Mouse (Mus musculus): ENCODE data around the gene Itgad.

Gene Itgad

DNA sequence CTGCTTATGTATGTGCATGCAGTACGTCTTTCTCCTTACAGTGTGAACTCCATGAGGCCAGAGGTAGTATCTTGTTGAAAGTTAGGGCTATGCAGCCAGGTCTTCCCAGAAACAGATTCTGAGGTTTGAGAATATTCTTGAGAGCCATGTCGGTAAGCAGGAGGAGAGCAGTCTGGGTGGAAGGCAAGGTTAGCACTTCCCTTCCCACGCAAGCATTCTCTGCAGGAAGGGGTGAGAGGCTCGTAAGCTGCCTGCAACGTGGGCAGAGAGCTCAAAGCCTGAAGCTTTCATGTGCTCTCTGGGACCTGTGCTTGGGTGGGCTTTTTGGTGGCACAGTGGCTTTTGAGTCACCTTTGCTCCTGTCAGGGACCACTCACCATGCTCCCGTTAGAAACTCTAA lies 26.4 kb downstream of the Itgad start:
- no peak for DNase-seq

DNA sequence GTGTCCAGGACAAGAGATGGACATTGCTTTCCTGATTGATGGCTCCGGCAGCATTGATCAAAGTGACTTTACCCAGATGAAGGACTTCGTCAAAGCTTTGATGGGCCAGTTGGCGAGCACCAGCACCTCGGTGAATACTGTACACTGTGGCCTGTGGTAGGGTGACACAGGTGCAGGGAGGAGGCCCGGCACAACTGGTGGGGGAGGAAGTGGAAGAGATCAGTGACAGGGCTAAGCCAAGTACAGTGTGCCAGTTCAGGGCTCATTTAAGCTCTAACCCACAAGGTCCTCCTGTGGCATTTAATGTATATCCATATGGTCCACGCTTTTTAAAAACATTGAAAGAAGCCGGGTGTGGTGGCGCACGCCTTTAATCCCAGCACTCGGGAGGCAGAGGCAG lies 27.5 kb downstream of the Itgad start:
- DNase-seq = no peak

DNA sequence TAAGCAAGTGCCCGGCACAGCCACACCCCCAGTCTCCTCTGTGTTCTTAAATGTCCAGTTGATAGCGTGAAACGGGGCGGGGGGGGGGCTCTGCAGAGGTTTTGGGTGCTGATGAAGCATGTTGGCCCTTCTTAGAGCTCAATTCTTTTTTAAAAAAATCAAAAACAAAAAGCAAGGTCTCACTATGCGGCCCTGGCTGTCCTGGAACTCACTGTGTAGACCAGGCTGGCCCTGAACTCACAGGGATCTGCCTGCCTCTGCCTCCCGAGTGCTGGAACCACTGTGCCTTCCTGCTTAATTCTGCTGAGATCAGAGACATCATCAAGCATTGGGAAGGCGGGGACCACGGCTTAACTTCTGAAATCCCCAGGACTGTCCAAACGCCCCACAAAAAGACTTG lies 47.4 kb downstream of the Itgad start:
- DNase-seq = no peak

DNA sequence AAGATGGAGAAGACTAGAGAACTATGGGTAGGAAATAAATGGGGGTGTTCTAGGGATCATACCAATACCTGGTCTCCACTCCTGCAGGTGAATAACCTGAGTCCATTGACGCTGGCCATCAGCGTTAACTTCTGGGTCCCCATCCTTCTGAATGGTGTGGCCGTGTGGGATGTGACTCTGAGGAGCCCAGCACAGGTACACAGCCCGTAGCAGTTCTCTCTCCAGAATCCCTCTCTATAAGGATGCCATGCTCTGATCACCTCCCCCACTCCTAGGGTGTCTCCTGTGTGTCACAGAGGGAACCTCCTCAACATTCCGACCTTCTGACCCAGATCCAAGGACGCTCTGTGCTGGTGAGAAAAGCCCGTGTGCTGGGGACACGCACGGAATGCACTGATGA lies 48.9 kb downstream of the Itgad start:
- DNase-seq = no peak

DNA sequence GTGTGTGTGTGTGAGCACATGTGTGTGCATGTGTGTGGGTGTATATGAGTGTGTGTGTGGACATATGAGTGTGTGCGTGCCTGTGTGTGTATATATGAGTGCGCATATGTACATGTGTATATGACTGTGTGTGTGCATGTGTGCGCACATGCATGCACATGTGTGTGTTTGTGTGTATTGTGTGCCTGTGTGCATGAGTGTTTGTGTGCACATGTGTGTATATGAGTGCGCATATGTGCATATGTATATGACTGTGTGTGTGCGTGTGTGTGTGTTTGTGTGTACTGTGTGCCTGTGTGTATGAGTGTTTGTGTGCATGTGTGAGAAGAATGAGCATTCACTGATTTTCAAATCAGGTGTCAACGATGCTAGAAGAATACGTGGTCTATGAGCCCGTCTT lies 50.0 kb downstream of the Itgad start:
- no peak for DNase-seq

DNA sequence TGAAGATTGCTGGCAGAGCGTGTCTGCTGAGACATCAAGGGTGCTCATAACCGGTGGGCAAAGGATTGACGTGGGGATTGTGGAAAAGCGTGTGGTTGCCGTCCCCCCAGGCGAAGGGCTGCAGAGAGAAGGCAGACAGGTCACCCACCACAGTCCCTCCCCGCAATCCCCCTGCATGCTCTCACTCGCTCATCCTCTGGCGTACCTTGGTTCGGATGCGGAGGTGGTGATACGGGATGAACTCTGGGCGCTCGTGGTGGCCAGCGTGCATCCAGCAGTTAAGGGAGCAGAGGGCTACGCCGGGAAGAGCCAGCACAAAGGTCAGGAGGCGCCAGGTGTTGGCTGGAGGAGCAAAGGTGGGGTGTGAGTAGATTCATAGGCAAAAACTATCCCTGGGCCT lies 51.5 kb downstream of the Itgad start:
- DNase-seq = no peak

DNA sequence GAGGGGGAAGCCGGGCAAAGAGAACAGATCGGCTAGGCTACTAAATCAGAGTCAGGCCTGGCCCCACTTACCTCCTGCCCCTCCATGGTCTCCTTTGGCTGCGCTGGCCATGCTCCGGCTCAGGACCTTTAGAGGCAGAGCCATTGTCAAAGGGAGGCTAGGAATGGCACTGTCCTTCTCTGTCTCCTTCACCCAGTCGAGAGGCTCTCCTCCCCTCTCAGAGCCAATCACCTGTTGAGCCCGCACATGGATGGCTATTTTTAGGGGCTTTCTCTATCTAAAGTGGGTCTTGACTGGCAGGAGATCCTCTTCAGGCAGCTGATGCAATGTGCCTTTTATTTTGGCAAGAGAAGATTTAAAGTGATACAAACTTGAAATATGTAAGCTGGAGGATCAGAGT lies 52.0 kb downstream of the Itgad start, which contains the start of gene Cox6a2:
Cox6a2 (minus strand) TSS at position 236 of the 400 bp plus-strand sequence.
- no peak for DNase-seq

DNA sequence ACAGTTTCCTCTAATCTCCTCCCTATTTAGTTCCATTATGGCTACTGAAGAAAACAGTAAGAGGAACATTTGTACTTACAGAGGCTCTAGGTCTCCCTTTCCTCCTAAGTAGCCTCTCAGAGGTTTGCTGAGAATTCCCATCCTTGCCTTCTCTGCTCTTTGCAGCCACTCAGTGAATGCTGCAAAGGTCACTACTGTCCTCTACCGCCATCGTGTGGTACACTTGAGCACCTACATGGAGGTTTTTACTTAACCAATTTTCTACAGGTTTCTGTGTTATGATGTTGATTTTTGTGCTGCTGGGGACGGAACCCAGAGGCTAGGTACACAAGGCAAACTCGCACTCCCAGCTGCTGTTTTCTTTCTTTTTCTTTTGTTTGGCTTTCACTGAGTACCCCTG lies 54.0 kb downstream of the Itgad start:
- DNase-seq = peak; percentile 83

DNA sequence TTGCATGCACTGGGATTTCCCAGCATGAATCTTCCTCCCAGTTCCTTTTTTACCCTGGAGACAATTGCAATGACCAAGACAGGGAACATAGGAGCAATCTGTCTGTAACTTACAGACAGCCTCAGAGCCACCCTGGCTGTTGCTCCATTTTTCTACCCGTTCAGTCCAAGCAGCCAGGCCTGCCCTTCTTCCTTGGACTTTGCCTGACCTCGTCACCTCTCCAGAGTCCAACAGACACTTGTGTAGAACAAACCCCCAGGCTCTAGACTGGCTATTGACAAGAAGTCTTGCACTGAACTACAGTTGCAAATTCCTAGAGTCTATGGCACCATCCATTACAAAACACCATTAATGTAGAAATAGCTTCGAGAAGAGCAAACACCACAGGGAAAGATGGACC lies 55.6 kb downstream of the Itgad start:
- DNase-seq = no peak

DNA sequence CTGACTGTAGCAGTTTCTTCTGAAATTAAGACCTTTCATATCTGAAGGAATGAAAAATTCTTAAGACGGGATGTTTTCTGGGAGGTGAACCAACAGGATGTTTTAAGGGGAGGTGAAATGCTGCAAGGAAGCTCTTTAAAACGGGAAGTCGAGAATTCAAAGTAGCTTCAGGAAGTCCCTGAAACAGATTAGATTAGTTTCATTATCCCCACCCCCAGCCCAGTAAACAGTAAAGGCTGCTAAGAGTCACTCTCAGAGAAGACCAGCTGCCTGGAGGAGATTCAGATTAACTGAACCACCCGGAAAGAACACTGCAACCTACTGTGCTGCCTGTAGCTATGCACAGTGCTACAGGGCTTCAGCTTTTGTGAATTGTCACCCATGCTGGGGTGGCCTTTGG lies 65.8 kb downstream of the Itgad start:
- DNase-seq = no peak

DNA sequence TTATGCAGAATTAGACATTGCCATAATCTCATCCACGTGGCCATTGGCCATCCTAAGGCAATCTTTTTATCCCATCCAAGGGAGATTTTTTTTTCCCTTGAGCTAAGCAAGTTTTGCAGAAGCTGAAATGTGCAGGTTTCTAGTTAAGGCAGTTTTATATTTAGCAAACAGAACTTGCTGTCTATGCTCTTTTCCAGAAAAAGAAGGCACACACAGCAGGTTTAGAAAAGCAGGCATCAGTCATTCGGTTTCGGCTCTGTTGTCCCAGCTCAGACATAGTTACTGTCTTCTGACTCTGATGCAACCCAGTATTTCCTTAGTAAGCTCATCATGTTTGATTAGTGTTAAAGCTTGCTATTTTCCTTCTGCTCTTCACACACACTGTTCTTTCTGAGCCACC lies 66.8 kb downstream of the Itgad start:
- no peak for DNase-seq

DNA sequence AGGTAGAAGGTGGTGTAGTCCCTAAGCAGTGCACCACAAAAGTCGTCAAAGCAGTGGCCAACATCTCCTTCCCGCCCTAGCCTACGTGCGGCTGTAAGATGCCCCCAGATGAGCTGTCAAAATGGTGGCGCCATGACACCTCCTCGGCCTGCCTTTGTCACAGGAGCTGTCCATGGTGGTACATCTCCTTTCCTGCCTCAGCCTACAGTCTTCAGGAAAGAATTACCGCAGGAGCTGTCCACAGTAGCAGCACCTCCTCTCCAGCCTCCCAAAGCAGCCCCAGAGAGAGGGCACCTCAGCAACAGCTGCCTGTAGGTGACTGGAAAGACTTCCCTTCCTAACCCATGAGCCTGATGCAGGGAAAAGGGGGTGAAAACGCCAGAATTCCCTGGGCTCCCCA lies 77.6 kb downstream of the Itgad start:
- peak; percentile 21 for DNase-seq

DNA sequence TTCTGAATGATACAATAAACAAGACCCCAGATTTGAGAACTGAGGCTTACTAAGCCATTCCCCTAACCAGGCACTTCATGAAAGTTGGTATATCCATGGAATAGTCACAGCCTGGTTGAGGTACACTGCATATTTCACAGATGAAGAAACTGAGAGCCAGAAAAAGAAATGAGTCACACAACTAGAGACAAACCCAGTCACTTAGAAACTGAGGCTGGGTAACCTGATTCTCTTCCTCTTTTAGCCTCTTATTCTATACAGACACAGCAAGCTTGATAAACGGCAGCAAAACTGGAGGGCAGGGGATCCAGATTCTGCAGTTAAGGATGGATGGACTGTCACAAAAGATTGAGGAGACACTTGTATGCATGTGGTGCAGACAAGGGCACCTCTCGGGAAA lies 80.6 kb downstream of the Itgad start:
- no peak for DNase-seq

DNA sequence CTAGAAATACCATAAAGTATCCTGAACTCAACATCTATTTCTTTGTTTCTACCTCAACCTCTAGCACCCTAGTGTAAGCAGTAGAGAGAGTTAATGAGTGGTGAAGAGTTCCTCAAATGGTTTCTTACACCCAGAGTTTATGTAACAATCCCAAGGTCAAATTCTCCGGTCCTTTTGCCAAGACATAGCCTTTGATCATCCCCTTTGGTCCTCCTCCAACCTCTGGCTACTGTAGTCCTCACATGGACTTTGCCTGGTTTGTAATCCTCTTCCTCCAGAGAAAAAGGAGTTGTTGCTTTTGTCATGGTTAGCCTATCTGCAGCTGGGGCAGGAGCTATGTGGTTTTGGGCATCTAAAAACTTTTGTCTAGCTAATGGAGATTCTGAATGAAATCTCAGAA lies 81.3 kb downstream of the Itgad start:
- DNase-seq = no peak

DNA sequence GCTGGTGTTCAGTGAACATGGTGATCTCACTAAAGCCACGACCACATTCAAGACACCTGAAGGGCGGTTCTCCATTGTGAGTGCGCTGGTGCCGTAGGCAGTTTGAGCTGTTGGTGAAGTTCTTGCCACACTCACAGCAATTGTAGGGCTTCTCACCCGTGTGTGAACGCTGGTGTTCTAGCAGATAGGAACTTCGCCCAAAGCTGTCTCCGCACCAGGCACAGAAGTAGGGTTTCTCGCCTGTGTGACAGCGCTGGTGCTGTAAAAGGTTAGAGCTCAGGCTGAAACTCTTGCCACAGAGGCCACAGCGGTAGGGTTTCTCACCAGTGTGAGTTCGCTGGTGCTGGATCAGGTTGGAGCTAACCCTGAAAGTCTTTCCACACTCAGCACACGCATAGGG lies 82.2 kb downstream of the Itgad start:
- DNase-seq = no peak

DNA sequence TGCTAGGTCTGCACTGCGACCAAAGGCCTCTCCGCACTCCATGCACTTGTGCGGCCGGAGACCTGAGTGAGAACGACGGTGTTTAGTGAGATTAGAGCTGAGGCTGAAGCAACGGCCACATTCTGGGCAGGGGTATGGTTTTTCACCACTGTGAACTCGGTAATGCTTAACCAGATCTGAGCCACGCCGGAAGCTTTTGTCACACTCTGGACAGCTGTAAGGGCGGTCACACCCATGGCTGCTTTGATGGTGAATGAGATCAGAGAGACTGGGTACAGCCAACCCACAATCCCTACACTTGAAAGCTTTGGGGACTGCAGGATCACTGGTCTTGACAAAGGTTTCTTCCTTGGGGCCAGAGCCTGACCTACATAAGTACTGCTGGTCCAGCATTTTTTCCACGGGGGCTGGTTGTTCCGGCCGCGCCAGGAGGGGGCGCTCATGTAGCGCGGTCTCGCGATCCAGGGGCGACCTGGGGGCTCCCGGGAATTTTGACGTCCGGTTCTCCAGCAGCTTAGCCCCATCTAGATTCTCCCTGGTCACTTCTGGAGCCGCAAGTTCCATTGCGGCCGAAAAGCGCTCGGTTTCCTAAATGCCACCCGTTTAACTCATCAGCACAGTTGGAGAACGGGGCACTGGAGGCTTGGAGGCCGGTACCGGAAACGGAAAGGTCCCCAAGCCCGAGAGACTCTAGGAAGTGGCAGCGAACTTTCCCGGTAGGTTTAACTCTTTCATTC lies 82.8 kb downstream of the Itgad start, which contains the start of gene Armc5:
Armc5 (plus strand) TSS at position 487 of the 737 bp plus-strand sequence.
- DNase-seq = peak; percentile 88

DNA sequence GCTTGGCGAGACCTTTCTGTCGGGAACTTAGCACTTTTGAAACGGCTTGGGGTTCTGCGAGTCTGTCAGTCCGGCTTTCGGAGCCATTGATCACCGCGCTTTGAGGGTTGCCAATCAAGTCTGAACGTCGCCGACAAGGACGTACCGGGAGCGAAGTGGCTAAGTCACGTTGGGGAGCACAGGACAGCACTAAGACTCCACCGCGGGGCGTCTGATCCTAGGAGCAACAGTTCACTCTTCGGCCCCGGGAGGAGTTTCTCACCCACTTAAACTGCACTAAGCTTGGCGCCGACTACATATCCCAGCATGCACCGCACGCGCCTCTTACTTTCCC lies 83.4 kb downstream of the Itgad start:
- no peak for DNase-seq

DNA sequence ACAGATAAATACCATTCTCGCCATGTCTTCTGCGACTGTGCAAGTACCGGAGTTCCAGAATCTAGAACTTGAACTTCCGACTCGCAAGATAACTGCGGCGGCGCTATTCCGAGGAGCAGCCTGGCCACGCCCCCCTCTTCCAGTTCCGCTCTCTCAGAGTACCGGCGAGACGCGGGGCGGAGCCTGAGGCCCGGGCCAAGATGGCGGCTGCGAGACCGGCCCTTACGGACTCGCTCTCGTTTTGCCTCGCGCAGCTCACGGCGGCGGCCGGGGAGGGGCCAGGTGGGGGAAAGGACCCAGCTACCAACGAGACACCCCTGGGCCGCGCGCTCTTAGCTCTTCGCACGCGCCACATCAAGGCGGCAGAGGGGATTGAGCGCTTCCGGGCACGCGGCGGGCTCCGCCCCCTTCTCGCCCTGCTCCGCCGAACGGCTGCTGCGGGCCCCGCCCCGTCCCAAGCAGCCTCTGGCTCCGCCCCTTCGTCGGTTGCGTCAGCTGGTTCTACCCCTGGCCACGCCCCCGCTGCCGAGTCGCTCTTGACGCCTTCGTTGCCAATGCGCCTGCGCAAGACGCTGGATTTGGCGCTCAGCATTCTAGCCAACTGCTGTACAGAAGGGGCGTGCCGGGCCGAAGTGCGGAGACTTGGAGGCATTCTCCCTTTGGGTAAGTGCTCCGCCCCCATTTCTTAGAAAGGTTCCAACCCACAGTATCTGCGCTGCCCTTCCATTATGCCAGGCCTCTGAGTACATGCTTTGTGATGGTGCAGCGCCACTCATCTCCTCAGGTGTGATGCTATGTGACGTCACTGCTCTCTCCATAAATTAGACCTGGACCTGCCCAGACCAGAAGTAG lies 84.0 kb downstream of the Itgad start, which contains the start of gene 9130023H24Rik:
9130023H24Rik (minus strand) TSS at position 105 of the 852 bp plus-strand sequence.
- peak; percentile 100 for DNase-seq

DNA sequence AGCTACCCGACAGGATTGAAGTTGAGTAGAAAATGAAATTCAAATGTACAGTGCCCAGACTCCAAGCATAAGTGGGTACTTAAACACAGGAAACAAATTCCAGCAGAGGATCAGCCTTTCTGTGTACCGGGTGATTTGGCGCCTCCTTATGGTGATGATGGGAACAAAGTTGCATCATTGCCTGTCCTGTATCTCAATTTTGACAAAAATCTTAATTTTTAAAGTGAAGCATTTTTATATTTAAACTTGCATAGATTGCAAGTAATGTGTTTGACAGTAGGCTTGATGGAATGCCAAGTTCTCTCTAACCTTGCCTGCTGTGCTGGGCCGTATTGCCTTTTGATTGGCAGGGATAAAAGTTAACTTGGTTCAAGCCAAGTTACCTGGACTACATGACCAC lies 84.8 kb downstream of the Itgad start:
- DNase-seq = peak; percentile 70

DNA sequence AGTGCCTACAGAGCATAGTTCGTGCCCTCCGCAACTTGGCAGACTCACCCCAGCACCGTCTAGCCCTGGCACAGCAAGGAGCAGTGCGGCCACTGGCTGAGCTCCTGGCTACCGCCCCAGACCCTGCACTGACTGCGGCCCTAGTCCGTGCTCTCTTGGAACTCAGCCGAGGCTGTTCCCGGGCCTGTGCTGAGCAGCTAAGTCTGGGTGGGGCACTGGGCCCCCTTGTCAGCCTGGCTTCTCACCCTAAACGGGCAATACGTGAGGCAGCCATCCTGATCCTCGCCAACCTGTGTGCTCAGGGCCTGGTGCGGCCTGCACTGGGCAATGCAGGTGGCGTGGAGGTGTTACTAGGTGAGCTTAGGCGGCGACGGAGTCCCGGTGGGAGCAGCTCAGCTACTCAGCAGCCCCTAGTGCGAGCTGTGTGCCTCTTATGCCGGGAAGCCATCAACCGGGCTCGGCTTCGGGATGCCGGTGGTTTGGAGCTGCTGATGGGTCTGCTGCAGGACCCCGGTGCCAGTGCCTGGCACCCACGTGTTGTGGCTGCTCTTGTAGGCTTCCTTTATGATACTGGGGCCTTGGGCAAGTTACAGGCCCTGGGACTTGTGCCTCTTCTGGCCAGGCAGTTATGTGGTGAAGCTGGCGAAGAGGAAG lies 86.1 kb downstream of the Itgad start:
- DNase-seq = no peak

DNA sequence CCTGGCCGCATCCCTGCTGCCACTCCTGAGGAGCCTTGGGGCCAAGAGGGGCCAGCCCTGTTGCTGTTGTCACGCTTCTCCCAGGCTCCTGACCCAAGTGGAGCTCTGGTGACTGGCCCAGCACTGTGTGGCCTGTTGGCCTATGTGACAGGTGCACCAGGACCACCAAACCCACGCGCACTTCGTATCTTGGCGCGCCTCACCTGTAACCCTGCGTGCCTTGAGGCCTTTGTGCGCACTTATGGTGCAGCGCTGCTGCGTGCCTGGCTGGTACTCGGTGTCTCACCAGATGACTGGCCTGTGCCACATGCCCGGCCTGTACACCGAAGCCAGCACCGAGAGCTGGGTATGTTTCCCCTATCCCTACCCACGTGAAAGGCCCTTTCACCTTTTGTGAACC lies 88.2 kb downstream of the Itgad start:
- DNase-seq = no peak

DNA sequence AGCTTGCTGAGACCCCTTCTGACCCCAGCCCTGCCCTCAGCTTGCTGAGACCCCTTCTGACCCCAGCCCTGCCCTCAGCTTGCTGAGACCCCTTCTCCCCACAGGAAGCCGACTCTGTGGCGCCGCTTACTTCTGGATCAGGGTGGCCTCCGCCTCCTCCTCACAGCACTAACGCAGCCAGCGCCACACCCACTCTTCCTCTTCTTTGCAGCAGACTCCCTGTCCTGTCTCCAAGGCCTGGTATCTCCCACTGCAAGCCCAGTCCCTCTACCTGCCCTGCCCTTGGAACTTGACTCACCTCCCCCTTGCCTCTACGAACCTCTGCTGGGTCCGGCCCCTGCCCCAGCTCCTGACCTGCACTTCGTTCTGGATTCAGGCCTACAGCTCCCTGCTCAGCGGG lies 89.7 kb downstream of the Itgad start:
- no peak for DNase-seq

DNA sequence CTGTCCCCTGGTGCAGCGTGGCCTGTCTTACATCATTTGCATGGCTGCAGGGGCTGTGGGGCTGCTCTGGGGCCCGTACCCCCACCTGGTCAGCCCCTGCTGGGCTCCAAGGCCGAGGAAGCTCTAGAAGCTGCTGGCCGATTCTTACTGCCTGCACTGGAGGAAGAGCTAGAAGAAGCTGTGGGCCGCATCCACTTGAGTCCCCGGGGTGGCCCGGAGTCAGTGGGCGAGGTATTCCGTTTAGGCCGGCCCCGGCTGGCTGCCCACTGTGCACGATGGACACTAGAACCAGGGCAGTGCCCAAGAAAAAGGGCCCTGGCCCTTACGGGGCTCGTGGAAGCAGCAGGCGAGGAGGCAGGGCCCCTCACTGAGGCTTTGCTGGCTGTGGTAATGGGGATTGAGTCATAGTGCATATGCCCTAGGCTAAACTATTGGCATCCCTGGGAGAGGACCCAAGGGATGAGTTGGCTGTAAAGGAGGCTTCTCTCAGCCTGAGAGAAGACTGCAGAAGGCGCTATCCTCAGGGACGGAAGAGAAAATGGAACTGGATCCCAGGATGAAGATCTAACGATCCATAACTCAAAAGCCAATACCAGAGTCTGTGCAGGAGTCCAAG lies 90.3 kb downstream of the Itgad start:
- DNase-seq = no peak

Measured in embryo, embryonic 11 days (tissue).